Mouse (Mus musculus) heart, adult 9 months (tissue): ENCODE results near the gene Rell1.
"Not testable (repeated sequence)": the region's sequence is repeated elsewhere in the genome, so short reads cannot be mapped to it uniquely, and the experiment has no call there.

Source experiments
- DNase-seq, 2 experiments: peaks; one replicate each; pipeline ENCODE4 v3.0.0; 2022; ENCODE audit warnings: low spot score in 2 of 2

Gene Rell1

DNA sequence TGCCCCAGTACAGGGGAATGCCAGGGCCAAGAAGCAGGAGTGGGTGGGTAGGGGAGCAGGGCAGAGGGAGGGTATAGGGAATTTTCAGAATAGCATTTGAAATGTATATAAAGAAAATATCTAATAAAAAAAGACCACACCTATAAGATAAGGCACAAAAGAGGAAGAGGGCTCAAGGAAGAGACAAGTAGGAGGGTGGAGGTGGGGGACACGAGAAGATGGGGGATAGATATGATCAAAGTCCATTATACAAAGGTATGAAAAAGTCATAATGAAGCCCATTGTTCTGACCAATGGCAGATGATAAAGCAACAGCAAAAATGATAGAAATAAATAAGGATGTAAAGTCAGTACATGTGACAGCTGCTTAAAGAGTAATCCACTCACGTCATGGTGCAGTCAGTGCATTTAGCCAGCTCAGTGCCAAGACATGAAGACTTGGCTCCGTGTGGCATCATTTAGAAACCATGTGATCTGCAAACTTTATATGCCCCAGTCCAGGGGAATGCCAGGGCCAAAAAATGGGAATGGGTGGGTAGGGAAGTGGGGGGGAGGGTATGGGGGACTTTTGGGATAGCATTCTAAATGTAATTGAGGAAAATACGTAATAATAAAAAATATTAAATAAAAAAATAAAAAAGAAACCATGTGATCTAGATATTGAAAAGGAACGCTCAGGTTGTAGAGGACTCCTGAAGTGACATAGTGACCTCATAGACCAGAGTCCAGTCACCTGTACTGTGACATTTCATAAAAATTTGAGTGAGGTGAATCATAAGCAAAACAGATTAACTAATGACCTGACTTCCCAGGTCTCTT, 71.5 kb downstream of the Rell1 start:
- not testable (repeated sequence) for DNase-seq

DNA sequence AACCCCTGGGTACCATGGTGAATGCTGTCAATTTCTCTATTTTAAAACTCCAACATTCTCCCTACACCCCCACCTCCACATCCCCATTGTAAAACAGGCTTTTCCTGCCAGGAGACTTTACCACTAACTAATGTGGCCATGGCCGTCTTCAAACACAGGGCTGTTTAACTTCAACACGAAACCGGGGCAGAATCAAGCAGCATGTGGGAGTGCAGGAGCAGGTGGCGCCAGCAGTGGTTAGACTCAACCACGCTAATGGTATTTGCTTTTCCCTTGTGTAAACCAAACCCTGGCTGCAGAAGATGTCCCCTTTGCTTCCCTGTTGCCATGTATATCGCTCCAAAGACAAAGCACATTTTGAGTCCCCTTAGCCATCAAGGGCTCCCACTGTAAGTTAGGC, 76.8 kb downstream of the Rell1 start:
- DNase-seq: no peak

DNA sequence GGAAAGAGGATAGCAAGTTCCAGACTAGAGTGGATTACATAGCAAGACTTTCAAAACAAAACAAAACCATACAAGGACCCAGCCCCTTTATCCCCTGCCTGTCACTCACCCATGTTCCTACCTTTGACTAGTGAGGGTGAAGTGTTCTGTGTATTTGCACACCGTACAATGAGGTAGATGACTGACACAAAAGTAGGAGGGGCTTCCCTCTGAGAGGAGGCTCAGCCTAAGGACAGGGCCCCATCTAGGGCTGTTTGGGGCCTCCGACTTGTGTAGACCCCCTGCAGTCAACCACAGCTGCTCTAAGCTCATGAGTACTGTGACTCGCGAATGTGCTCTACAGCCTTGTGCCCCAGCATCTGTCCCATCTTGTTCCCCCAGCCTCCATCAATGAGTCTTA, 77.5 kb downstream of the Rell1 start:
- no peak for DNase-seq

DNA sequence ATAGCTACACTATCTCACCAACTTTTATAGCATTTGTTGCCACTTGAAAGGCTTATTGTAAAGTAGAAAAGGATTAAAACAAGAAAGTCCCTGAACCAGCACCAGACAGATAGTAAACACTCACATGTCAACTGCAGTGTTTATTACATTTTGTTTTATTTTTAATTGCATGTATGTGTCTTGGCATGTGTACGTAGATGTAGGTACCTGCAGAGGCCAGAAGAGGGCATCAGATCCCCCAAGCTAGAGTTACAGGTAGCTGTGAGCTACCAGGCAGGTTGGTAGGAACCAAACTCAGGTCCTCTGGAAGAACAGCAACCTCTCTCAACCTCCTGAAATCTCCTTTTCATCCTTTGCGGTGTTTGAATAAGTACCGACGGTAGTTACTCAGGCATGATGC, 81.6 kb downstream of the Rell1 start:
- no peak for DNase-seq

DNA sequence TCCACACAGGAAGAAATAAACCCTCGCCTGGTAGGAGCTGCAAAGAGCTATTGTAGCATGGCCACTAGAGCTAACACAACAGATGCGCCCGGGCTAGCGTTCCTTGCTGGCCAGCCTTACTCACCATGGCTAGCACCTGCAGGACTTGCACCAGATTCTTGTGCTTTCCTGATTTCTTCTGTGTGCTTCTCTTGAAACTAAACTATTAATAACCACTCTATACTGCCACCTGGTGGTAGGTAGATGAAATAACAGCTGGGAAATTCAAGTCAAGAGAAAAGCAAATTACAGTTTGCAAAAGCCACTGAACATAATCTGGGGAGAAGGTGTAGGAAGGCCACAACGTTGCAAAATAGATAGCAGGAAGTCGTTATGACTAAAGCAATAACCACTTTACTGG, 82.0 kb downstream of the Rell1 start:
- no peak for DNase-seq

- no peak for DNase-seq
These were observed 82.4 kb downstream of the Rell1 start for GRCm38 (mm10) chr5:63886292-63886691.

GRCm38 (mm10) chr5:63879026-63879425, 89.7 kb downstream of the Rell1 start:
- no peak for DNase-seq

DNA sequence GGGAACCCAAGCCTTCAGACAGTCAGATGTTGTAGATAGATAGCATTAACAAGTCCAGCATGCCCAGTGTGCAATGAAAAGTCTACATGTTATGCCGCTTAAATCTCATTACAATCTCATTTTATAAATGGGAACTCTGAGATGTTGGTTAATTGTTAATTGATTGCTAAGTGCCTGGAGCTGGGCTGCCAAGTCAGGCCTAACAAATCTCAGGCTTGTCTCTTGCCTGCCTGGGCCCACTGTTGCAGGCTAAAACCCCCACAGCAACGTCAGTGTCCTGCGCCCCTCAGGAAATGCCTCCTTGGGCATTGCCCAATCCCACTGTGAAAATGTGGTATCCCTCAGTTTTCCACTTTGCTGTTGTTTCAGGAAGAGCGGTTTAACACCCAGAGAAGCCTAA, 92.6 kb downstream of the Rell1 start:
- no peak for DNase-seq

- no peak for DNase-seq
These were observed 93.8 kb downstream of the Rell1 start for GRCm38 (mm10) chr5:63874880-63875279.

- DNase-seq: no peak
These were observed 96.3 kb downstream of the Rell1 start for GRCm38 (mm10) chr5:63872176-63872932.

GRCm38 (mm10) chr5:63867421-63867820, 101.3 kb downstream of the Rell1 start:
- no peak for DNase-seq

DNA sequence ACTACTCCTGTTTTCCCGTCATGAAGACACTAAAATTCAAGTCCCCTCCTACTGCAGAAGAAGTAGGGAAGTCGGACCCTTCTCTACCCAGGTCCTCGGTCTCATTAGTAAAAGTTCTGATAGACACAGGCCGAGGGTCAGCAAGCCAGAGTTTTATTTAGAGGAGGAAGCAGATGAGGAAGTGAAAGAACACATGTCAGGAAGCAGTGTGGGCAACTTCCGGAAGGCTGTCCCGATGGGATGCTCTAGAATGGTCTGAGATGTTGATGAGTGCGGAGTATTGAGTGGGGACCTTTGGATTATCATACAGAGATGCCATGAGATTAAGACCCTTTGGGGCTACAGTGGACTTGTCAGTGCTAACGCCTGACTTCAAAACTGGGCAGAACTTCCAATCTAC, 109.8 kb downstream of the Rell1 start:
- peak in 1 of 2 experiments; percentile 5 for DNase-seq
